Mouse (Mus musculus) C2C12 (cell line): Measurements from ENCODE around the gene Cep250. TPM values are rescaled to one million over a fixed set of nuclear protein-coding genes. Genes with fewer than 3 reads are reported as not detected.
"Not testable (repeated sequence)": the region's sequence is repeated elsewhere in the genome, so short reads cannot be mapped to it uniquely, and the experiment has no call there.

Source experiments
- H3K27me3 ChIP-seq: one replicate; pipeline ENCODE4 v1.6.1; 2011; ENCODE audit not compliant: control insufficient read depth, insufficient read depth, insufficient read length
- H3K36me3 ChIP-seq: one replicate; pipeline ENCODE4 v1.6.1; 2011; ENCODE audit not compliant: control insufficient read depth, insufficient read depth
- H3K4me3 ChIP-seq: one replicate; pipeline ENCODE4 v1.5.1; 2011; ENCODE audit warnings: mild to moderate bottlenecking, control low read depth; ENCODE audit not compliant: poor library complexity, insufficient read depth, severe bottlenecking
- H3K79me2 ChIP-seq: one replicate; pipeline ENCODE4 v1.6.1; 2011; ENCODE audit not compliant: control insufficient read depth, insufficient read depth
- H3K79me3 ChIP-seq: one replicate; pipeline ENCODE4 v1.6.1; 2011; ENCODE audit warnings: low read depth, control low read depth
- H3ac ChIP-seq: one replicate; pipeline ENCODE3; 2011; ENCODE audit warnings: low read depth; ENCODE audit not compliant: control insufficient read depth, insufficient read length
- CEBPB ChIP-seq: IDR thresholded peaks from one replicate; pipeline ENCODE4 v1.6.1; 2011; ENCODE audit warnings: low read depth, mild to moderate bottlenecking, control low read depth, moderate library complexity
- CTCF ChIP-seq: IDR thresholded peaks from one replicate; pipeline ENCODE4 v1.5.1; 2011; ENCODE audit not compliant: control insufficient read depth, insufficient read depth, insufficient read length
- FOSL1 ChIP-seq: IDR thresholded peaks from one replicate; pipeline ENCODE4 v1.8.0; 2011; ENCODE audit warnings: mild to moderate bottlenecking, low read length; ENCODE audit not compliant: poor library complexity, insufficient read depth, severe bottlenecking
- MAX ChIP-seq: IDR thresholded peaks from one replicate; pipeline ENCODE4 v1.6.1; 2011; ENCODE audit warnings: mild to moderate bottlenecking, control low read depth
- MYOD1 ChIP-seq: IDR thresholded peaks from one replicate; pipeline ENCODE4 v1.6.1; 2011; ENCODE audit warnings: low read depth; ENCODE audit not compliant: control insufficient read depth, insufficient read length
- MYOG ChIP-seq: IDR thresholded peaks from one replicate; pipeline ENCODE4 v1.6.1; 2011; ENCODE audit not compliant: control insufficient read depth, insufficient read length; ENCODE audit errors: extremely low read depth
- USF1 ChIP-seq: IDR thresholded peaks from one replicate; pipeline ENCODE4 v1.6.1; 2011; ENCODE audit warnings: low read depth, mild to moderate bottlenecking, control low read depth, moderate library complexity
- long read RNA-seq, 2 experiments: library from polyadenylated mRNA; unstranded; transcript quantifications; one replicate each; pipeline ENCODE4 v2.0.0; 2019 to 2020
- polyA plus RNA-seq: library from polyadenylated mRNA; unstranded; fragments of >200 nt; fragmentation: generic; extraction: Trizol; gene quantifications from one replicate; pipeline ENCODE4 v1.2.1, GENCODE M21; 2012; ENCODE audit warnings: missing spikeins

The Cep250 gene
- polyA plus RNA-seq = 24.1 TPM
- long read RNA-seq, experiment 1, partial matches to known transcripts = 3 of 3 reads
- long read RNA-seq, experiment 1, other reads (novel, unspliced or antisense) = 0 of 3 reads
- long read RNA-seq, experiment 2, partial matches to known transcripts = 15 of 19 reads
- long read RNA-seq, experiment 2, other reads (novel, unspliced or antisense) = 4 of 19 reads

DNA sequence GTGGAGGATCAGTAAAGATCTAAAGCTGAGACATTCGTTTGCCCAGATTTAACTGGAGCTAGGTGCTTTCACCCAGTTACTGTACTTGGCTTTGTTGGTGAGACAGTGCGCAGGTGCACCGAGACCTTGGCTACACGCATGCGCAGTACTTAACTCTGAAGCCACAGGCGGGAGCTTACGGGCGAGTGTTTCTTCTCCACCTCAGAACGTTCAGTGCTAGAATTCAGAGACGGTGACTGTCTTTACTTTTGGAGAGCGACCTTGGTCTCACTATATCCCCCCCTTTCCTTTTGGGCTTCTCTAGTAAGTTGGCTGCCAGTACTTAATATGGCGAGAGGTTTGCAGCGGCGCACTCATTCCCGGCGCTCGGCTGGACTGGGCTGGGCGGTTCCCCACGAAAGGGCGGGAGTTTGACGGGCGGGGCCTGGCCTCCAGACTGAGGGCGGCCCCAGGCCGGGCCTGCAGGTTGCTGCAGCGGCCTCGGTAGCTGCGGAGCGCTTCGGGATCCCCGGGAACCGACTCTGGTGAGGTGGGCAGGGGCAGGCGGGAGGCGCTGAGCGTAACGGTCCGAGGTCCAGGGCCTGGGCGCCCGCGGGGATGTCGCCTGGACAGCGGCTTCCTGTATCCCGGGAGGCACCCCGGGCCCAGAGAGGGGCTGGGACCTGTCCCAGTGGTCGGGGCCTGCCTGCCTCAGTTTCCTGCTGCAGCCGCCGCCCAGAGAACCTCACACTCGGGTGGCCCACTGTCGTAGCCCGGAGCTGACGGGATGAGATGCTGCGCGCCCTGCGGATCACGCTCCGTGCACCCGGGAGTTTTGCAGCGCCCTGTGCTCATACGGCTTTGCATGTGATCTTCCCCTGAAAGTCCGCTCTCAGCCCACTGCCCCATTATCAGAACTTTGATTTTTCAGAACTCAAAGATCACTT is at the start of gene Cep250:
TSS of gene Cep250 (plus strand) at position 325 of the 926 bp plus-strand sequence.
- Histone ChIP-seq H3K27me3 (no peaks in the 10 kb centered on the region), H3K79me3 (peaks cover 36% of the 10 kb centered on the region), H3K79me2 (peaks cover 43% of the 10 kb centered on the region), H3ac (peak within 1 kb of the TSS; percentile 72), H3K4me3 (peak within 1 kb of the TSS; percentile 94), H3K36me3 (peaks cover 3% of the 10 kb centered on the region)
- TF ChIP-seq CEBPB = no peak
- no peak for TF ChIP-seq USF1
- TF ChIP-seq CTCF = no peak
- TF ChIP-seq FOSL1 = no peak
- TF ChIP-seq MYOG = no peak
- no peak for TF ChIP-seq MAX
- no peak for TF ChIP-seq MYOD1

- peaks cover 49% of the 10 kb centered on the region for H3K36me3 ChIP-seq
- H3ac ChIP-seq = no peak overlapping the region
- TF ChIP-seq CEBPB = no peak
- no peak for TF ChIP-seq MYOG
- TF ChIP-seq FOSL1 = no peak
- no peak for TF ChIP-seq USF1
- TF ChIP-seq MYOD1 = no peak
- no peak for TF ChIP-seq MAX
- no peak for TF ChIP-seq CTCF
- no peak overlapping the region for H3K4me3 ChIP-seq
- H3K79me2 ChIP-seq = peaks cover 50% of the 10 kb centered on the region
- no peaks in the 10 kb centered on the region for H3K27me3 ChIP-seq
- H3K79me3 ChIP-seq = peaks cover 15% of the 10 kb centered on the region
Observed at GRCm38 (mm10) chr2:155914684-155915083, 41.6 kb upstream of the Cep250 start.

DNA sequence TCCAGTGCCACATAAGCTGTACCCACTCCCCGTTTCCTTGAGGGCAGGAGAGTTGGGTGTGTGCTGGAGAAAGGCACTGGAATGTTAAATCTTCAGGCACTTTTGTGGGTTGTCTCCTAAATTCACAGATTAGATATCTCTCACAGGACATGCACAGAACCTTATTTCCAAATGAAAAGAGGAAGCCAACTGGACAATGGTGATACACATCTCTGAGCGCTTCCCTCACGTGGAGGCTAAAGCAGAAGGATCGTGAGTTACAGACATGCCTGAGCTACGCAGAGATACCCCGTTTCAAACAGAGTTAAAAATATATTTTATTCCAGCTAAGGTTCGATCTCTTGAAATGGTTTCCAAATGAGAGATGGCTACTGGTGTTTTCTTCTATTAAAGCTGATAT is 33.1 kb upstream of the Cep250 start:
- Histone ChIP-seq H3K4me3 (no peak overlapping the region), H3K79me3 (peaks cover 46% of the 10 kb centered on the region), H3ac (no peak overlapping the region), H3K36me3 (peaks cover 11% of the 10 kb centered on the region), H3K79me2 (peaks cover 69% of the 10 kb centered on the region), H3K27me3 (no peaks in the 10 kb centered on the region)
- TF ChIP-seq MAX = no peak
- TF ChIP-seq MYOD1 = no peak
- TF ChIP-seq CEBPB = no peak
- no peak for TF ChIP-seq CTCF
- TF ChIP-seq USF1 = no peak
- no peak for TF ChIP-seq MYOG
- TF ChIP-seq FOSL1 = no peak

- not testable (repeated sequence) for H3ac ChIP-seq
Observed at GRCm38 (mm10) chr2:155925213-155925612, 31.0 kb upstream of the Cep250 start.

DNA sequence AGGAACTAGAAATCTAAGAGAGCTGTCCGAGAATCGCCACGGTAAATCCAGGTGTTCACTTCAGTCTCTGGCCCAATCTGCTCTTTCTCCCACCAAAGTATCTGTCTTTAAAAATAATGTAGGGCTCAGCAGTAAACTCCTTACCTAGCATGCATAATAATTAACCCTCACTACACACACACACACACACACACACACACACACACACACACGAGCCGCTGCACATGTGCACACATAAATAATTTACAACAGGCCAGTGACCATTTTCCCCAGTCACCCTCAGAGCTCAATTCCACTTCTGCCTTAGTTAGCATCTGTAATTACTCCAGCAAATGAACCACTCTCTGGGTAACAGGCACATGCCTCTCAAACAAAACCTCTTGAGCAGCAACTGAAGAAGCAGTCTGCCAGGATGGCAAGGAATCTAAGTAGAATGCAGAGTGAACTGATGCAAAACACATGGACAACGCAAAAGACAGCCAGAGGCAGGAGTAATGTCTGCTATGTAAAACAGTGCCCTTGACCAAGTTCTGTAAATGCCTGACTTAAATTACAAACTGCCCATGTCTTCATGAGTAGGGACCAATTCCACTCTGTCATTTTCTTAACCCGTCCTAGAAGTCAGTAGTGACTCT is 27.4 kb upstream of the Cep250 start:
- Histone ChIP-seq H3K36me3 (no peaks in the 10 kb centered on the region), H3K4me3 (peak overlapping the region; percentile 81), H3K27me3 (no peaks in the 10 kb centered on the region), H3ac (peak overlapping the region; percentile 24), H3K79me2 (peaks cover 69% of the 10 kb centered on the region), H3K79me3 (peaks cover 44% of the 10 kb centered on the region)
- no peak for TF ChIP-seq MYOG
- no peak for TF ChIP-seq CTCF
- TF ChIP-seq MAX = no peak
- TF ChIP-seq USF1 = no peak
- no peak for TF ChIP-seq CEBPB
- TF ChIP-seq MYOD1 = no peak
- no peak for TF ChIP-seq FOSL1

More at GRCm38 (mm10) chr2:155925213-155925612, 31.0 kb upstream of the Cep250 start:
- Histone ChIP-seq H3K79me3 (peaks cover 61% of the 10 kb centered on the region), H3K79me2 (peaks cover 89% of the 10 kb centered on the region)
- H3K36me3 ChIP-seq, H3K4me3 ChIP-seq, H3K27me3 ChIP-seq: not testable (repeated sequence)
